Mouse (Mus musculus): Measurements from ENCODE around the gene Vipr1. TPM values are rescaled to one million over a fixed set of nuclear protein-coding genes. Genes with fewer than 3 reads are reported as not detected.

Gene Vipr1
- total RNA-seq, 1 experiment from 2014 or later = 0.45 TPM

DNA sequence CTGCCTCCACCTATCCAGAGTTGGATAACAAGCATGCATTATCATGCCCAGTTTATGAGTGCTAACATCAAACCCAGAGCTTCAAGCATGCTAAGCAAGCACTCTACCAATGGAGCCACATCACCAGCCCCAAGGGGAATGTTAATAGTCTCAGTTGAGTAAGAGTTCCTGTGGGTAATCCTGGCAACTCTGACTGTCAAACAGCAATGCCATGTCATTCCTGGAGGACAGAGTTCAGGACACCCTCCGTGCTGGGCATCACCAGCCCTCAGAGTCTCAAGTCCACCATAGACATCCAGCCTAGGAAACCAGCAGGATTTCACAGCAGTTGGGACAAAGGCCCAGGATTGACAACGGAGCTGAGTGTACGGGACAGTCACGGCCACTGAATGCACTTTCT, 19.3 kb upstream of the Vipr1 start:
- ATAC-seq (replicated peaks in 1 of 2; ENCODE audit: insufficient read depth in 1 of 2, low FRiP score in 2 of 2, low TSS enrichment in 1 of 2, low read depth in 1 of 2, poor library complexity in 2 of 2, severe bottlenecking in 2 of 2) = no peak

DNA sequence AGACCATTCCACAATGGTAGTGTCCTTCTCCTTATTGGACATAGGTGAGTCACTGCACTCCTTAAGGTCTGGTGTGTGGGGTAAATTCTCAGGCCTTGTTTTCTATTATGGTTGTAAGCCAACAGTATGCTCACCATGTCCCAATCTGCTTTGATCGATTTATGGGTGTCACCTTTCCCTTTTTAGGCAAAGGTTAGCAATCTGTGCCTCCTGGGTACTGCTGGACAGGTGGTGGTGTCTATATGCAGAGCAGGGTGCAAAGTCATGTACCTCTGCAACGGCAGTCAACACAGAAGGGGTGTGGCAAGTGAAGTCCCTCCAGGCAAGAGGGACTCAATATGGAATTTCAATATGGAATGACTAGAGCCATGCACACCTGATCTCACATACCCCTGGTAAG, 17.6 kb upstream of the Vipr1 start:
- ATAC-seq (replicated peaks in 1 of 2; ENCODE audit: insufficient read depth in 1 of 2, low FRiP score in 2 of 2, low TSS enrichment in 1 of 2, low read depth in 1 of 2, poor library complexity in 2 of 2, severe bottlenecking in 2 of 2) = no peak

DNA sequence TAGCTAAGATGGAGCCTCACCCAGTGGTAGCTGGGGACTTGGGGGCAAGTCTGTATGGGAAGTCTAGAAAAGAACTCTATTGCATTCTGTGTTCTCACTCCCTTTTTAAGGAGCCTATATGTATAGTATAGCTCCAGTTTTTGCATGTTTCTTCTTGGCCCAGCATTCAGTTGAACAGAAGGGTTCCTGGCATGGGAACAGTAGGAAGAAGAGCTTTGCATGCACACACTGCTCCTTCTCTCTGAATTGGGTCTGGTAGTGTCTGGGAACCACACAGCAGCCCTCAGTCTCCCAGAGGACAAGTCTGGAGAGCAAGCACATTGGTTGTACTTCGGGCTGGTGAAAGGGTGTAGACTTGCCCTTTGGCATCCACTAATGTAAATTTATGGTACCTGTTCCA, 11.9 kb upstream of the Vipr1 start:
- no peak for ATAC-seq (replicated peaks in 1 of 2; ENCODE audit: insufficient read depth in 1 of 2, low FRiP score in 2 of 2, low TSS enrichment in 1 of 2, low read depth in 1 of 2, poor library complexity in 2 of 2, severe bottlenecking in 2 of 2)

GRCm38 (mm10) chr9:121631946-121632345, 10.6 kb upstream of the Vipr1 start:
- peak; percentile 35 to 46; a peak in 1 of 4 replicates for ATAC-seq (replicated peaks in 1 of 2; ENCODE audit: insufficient read depth in 1 of 2, low FRiP score in 2 of 2, low TSS enrichment in 1 of 2, low read depth in 1 of 2, poor library complexity in 2 of 2, severe bottlenecking in 2 of 2)

DNA sequence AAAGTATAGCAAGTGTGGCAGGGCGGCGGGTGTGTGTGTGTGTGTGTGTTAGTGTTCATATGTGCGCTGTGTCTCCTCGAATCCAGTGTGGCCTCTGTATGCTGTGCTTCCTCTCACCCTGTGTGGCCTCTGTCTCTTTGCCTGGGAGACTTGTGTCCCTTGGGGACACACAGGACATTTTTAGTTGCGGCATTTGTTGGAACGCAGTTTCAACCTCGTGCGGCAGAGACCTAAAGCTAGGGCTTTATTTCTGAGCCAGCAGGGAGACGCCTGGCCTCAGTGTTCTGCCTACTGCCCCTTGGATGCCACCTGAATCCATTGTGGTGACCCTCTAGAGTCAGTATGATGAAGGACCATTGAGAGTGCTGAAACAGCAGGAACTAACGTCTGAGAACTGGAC, 9.6 kb upstream of the Vipr1 start:
- no peak for ATAC-seq (replicated peaks in 1 of 2; ENCODE audit: insufficient read depth in 1 of 2, low FRiP score in 2 of 2, low TSS enrichment in 1 of 2, low read depth in 1 of 2, poor library complexity in 2 of 2, severe bottlenecking in 2 of 2)

GRCm38 (mm10) chr9:121633306-121633705, 9.2 kb upstream of the Vipr1 start:
- no peak for ATAC-seq (replicated peaks in 1 of 2; ENCODE audit: insufficient read depth in 1 of 2, low FRiP score in 2 of 2, low TSS enrichment in 1 of 2, low read depth in 1 of 2, poor library complexity in 2 of 2, severe bottlenecking in 2 of 2)

GRCm38 (mm10) chr9:121635835-121636576, 6.5 kb upstream of the Vipr1 start:
- peak; percentile 40 to 54 for ATAC-seq (replicated peaks in 1 of 2; ENCODE audit: insufficient read depth in 1 of 2, low FRiP score in 2 of 2, low TSS enrichment in 1 of 2, low read depth in 1 of 2, poor library complexity in 2 of 2, severe bottlenecking in 2 of 2)

- ATAC-seq (replicated peaks in 1 of 2; ENCODE audit: insufficient read depth in 1 of 2, low FRiP score in 2 of 2, low TSS enrichment in 1 of 2, low read depth in 1 of 2, poor library complexity in 2 of 2, severe bottlenecking in 2 of 2) = no peak
Measured at GRCm38 (mm10) chr9:121639790-121640189, 2.7 kb upstream of the Vipr1 start.

DNA sequence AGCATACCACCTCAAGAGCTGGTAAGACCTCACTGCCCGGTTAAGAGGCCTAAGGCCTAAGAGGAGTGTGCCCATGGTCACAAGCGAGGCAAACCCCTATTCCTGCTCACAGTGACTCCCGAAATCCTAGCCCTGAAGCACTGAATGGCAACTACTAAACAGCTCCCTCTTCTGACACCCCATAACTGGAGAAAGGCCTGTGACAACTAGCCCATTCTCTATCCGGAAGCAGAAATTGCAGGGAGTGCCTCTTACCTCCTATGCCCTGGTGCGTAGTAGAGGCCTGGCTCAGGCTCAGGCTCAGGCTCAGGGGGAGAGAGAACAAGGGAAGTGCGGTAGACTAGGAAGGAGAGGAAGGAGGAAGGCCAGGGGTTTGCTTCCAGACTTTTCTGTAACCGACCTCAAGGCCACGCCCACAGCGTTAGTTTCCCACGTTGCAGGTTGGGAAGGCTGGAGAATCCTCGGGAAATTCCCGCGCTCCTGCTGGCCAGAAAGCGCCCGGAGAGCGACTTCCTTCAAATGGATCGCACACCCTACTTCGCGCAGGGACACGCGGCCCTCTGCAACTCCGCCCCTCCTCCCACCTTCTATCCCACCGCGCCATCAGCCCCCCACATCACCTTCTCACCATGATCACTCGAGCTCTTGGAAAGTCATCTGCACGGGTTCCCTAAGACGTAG, 1.1 kb upstream of the Vipr1 start:
- 0 out of 4 replicates have a peak, but pooled peaks of 1 of the 2 experiments have one; percentile 12 for ATAC-seq (replicated peaks in 1 of 2; ENCODE audit: insufficient read depth in 1 of 2, low FRiP score in 2 of 2, low TSS enrichment in 1 of 2, low read depth in 1 of 2, poor library complexity in 2 of 2, severe bottlenecking in 2 of 2)

DNA sequence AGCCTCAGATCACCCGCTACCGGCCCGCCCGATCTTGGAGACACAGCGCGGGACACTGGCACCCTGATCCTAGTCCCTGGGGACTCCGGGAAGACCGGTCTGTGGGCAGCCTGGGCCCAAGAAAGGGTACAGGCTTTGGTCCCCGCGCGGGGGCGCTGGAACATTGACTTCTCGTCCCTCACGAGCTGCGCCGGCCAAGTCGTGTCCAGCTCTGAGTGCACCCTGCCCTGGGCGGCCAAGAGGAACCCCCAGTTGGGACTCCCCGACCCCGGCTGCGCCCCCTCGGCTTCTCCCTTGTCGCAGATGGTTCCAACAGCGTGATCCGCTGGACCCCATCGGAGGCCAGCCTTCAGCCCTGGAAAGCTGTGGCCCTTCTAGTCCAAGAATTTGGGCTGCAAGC, 515 bp upstream of the Vipr1 start, which contains the start of gene Lyzl4:
Lyzl4 (minus strand) TSS at position 96 of the 400 bp plus-strand sequence.
- ATAC-seq (replicated peaks in 1 of 2; ENCODE audit: insufficient read depth in 1 of 2, low FRiP score in 2 of 2, low TSS enrichment in 1 of 2, low read depth in 1 of 2, poor library complexity in 2 of 2, severe bottlenecking in 2 of 2) = peak; percentile 48 to 60; a peak in 2 of 4 replicates

DNA sequence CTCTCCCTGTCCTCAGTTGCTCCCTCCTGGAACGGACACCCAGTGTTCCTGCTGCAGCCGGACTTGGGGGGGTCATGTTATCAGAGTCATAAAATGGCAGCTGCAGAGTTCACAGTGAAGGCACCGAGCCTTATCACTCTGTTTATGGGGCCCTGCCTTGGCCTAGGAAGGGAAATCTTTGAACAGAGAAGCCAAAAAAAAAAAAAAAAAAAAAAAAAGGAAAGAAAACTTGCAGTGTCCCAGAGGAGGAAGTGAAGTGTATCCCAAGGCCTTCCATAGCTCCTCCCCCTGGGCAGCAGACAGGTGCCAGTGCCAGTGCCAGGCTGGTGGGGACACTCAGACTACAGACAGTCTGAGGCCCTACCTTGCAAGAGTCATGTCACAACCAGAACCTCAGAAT, 2.3 kb downstream of the Vipr1 start:
- no peak for ATAC-seq (replicated peaks in 1 of 2; ENCODE audit: insufficient read depth in 1 of 2, low FRiP score in 2 of 2, low TSS enrichment in 1 of 2, low read depth in 1 of 2, poor library complexity in 2 of 2, severe bottlenecking in 2 of 2)

GRCm38 (mm10) chr9:121647026-121647425, 4.5 kb downstream of the Vipr1 start:
- ATAC-seq (replicated peaks in 1 of 2; ENCODE audit: insufficient read depth in 1 of 2, low FRiP score in 2 of 2, low TSS enrichment in 1 of 2, low read depth in 1 of 2, poor library complexity in 2 of 2, severe bottlenecking in 2 of 2) = no peak

- no peak for ATAC-seq (replicated peaks in 1 of 2; ENCODE audit: insufficient read depth in 1 of 2, low FRiP score in 2 of 2, low TSS enrichment in 1 of 2, low read depth in 1 of 2, poor library complexity in 2 of 2, severe bottlenecking in 2 of 2)
Measured at GRCm38 (mm10) chr9:121653668-121654067, 11.2 kb downstream of the Vipr1 start.

DNA sequence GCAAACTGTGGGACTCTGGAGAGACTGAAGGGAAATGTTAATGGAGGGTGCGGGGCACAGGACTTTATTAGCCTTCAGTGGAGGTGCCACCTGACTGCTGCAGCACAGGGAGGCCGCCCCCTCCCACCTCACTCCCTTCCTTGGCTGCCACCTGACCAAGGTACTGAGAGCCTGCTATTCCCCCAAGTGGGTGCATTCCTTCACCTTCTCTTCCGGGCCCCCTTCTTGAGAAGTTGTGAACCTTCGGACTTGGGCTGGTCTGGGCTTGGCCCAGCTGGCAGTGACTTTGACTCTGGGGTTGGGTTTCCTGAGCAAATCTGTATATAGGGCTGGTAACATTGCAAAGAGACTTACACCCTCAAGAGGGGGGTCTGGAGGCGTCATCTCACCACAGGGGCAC, 13.8 kb downstream of the Vipr1 start:
- ATAC-seq (replicated peaks in 1 of 2; ENCODE audit: insufficient read depth in 1 of 2, low FRiP score in 2 of 2, low TSS enrichment in 1 of 2, low read depth in 1 of 2, poor library complexity in 2 of 2, severe bottlenecking in 2 of 2) = no peak

GRCm38 (mm10) chr9:121657143-121657542, 14.6 kb downstream of the Vipr1 start:
- ATAC-seq (replicated peaks in 1 of 2; ENCODE audit: insufficient read depth in 1 of 2, low FRiP score in 2 of 2, low TSS enrichment in 1 of 2, low read depth in 1 of 2, poor library complexity in 2 of 2, severe bottlenecking in 2 of 2) = no peak

DNA sequence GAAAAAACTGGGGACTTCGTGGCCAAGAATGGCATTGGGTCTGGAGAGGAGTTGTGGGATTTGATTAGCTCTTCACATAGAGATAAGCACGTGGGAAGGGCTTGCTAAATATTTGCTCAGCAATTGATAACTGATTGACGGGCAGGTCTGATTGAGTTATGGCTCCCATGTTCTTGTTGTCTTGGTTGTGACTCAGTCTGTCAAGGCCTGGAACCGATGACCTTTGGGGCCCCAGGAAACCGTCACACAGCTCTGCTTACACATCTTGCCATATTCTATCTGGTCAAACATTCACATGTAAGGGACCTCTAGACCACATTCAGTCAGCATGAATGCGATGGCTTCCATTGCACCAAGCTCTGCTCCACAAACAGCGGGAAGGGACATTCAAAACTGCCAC, 15.7 kb downstream of the Vipr1 start:
- no peak for ATAC-seq (replicated peaks in 1 of 2; ENCODE audit: insufficient read depth in 1 of 2, low FRiP score in 2 of 2, low TSS enrichment in 1 of 2, low read depth in 1 of 2, poor library complexity in 2 of 2, severe bottlenecking in 2 of 2)

DNA sequence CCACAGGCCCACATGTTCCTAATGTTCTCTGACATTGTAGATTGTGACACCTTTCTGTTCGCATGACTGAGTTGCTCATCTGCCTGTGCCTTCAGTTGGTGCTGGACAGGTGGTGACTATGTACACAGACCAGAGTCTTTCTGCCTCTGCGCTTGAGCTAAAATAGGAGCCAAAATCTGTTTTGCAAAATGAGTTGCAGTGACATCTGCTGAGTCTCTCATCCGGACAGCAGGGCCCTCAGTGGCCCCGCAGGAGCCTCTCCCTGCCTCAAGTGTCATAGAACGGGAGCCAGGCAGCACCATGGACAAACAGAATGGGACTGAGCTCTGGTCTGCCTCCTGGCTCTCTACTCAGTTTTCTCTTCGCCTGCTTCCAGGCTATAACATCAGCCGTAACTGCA, 17.3 kb downstream of the Vipr1 start:
- ATAC-seq (replicated peaks in 1 of 2; ENCODE audit: insufficient read depth in 1 of 2, low FRiP score in 2 of 2, low TSS enrichment in 1 of 2, low read depth in 1 of 2, poor library complexity in 2 of 2, severe bottlenecking in 2 of 2) = no peak

DNA sequence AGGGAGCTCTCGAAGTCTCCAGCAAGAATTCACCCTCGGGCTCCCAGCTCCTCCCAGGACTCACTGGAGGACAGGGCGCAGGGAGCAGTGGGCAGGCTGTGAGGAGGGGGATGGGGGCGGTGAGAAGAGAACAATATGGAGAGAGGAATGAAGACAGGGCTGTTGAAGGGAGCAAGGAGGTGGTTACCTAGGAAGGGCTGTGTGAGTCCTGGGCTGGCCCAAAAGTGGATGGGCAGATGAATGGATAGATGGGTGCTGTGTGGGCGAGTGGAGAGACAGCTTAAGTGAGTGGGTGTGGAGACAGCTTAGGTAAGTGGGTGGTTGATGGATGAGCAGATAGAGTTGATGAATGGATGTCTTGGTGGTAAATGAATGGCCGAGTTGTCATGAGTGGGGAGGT, 21.0 kb downstream of the Vipr1 start:
- ATAC-seq (replicated peaks in 1 of 2; ENCODE audit: insufficient read depth in 1 of 2, low FRiP score in 2 of 2, low TSS enrichment in 1 of 2, low read depth in 1 of 2, poor library complexity in 2 of 2, severe bottlenecking in 2 of 2) = no peak

DNA sequence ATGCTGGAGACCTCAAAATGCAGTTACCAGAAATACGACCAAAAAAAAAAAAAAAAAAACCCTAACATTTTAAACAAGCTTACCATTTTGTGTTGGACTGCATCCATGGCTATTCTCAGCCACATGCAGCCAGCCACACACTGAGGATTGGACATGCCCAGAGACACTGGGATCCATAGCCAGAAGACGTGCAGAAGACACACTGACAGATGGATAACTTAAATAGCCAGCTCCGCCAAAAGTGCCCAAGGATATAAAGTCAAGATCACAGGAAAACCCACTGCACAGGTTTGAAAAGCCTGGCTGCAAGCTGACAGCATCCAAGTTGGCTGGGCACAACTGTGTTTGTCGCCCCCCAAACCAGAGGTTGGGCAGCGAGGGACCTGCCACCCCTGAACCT, 21.6 kb downstream of the Vipr1 start:
- ATAC-seq (replicated peaks in 1 of 2; ENCODE audit: insufficient read depth in 1 of 2, low FRiP score in 2 of 2, low TSS enrichment in 1 of 2, low read depth in 1 of 2, poor library complexity in 2 of 2, severe bottlenecking in 2 of 2) = no peak

Data from hematopoietic stem cell, adult 5-6 weeks (primary cell).